Mouse (Mus musculus): ENCODE data around the gene Dock3. TPM values are rescaled to one million over a fixed set of nuclear protein-coding genes. Genes with fewer than 3 reads are reported as not detected.

Dock3 gene
- polyA plus RNA-seq, 1 experiment = 78.6 TPM

- DNase-seq (ENCODE audit: low read depth) = no peak
- TF ChIP-seq CTCF (IDR thresholded peaks at IDR 0.05; ENCODE audit: borderline replicate concordance, extremely low read depth, insufficient read depth, insufficient read length) = no peak
- TF ChIP-seq POLR2A (IDR thresholded peaks at IDR 0.05; ENCODE audit: borderline replicate concordance, extremely low read depth, insufficient read depth, insufficient read length, poor library complexity, severe bottlenecking) = no peak
Observed at GRCm38 (mm10) chr9:107271177-107271938, 39.6 kb upstream of the Dock3 start.

GRCm38 (mm10) chr9:107269772-107270171 lies 38.1 kb upstream of the Dock3 start:
- no peak for TF ChIP-seq POLR2A (IDR thresholded peaks at IDR 0.05; ENCODE audit: borderline replicate concordance, extremely low read depth, insufficient read depth, insufficient read length, poor library complexity, severe bottlenecking)
- TF ChIP-seq CTCF (IDR thresholded peaks at IDR 0.05; ENCODE audit: borderline replicate concordance, extremely low read depth, insufficient read depth, insufficient read length) = no peak
- no peak for DNase-seq (ENCODE audit: low read depth)

GRCm38 (mm10) chr9:107267721-107268402 lies 36.2 kb upstream of the Dock3 start:
- DNase-seq (ENCODE audit: low read depth) = no peak
- no peak for TF ChIP-seq POLR2A (IDR thresholded peaks at IDR 0.05; ENCODE audit: borderline replicate concordance, extremely low read depth, insufficient read depth, insufficient read length, poor library complexity, severe bottlenecking)
- no peak for TF ChIP-seq CTCF (IDR thresholded peaks at IDR 0.05; ENCODE audit: borderline replicate concordance, extremely low read depth, insufficient read depth, insufficient read length)

DNA sequence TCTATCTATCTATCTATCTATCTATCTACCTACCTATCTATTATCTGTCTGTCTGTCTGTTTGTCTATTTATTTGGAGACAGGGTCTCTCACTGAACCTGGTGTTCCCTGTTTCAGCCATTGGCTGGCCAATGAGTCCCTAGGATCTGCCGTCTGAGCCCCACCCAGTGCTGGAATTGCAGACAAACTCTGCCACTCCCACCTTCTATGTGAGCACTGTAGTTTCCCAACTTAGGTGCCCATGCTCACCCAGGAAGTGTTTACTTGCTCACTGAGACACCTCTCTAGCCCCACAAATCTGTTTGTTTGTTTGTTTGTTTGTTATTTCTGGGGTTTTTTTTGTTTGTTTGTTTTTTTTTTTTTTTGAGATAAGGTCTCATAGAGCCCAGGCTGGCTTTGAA lies 35.3 kb upstream of the Dock3 start:
- no peak for TF ChIP-seq POLR2A (IDR thresholded peaks at IDR 0.05; ENCODE audit: borderline replicate concordance, extremely low read depth, insufficient read depth, insufficient read length, poor library complexity, severe bottlenecking)
- no peak for TF ChIP-seq CTCF (IDR thresholded peaks at IDR 0.05; ENCODE audit: borderline replicate concordance, extremely low read depth, insufficient read depth, insufficient read length)
- DNase-seq (ENCODE audit: low read depth) = no peak

DNA sequence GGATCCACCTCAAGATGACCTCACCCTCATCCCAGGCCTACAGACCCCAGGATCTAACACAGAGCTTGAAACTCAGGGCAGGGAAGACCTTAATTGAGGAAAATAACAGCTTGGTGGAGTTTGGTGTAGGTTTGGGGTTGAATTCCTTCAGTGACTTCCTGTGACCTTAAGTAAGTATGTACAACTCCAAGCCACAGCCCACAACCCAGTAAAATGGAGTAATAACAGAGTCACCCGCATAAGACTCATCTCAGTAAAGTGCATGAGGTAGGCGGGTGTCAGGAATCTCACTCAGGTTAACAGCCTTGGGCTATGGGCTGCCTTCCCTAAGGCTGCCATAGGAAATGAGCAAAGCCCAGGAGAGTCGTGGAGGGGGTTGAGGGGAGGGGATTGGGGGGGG lies 33.0 kb upstream of the Dock3 start:
- TF ChIP-seq CTCF (IDR thresholded peaks at IDR 0.05; ENCODE audit: borderline replicate concordance, extremely low read depth, insufficient read depth, insufficient read length) = no peak
- TF ChIP-seq POLR2A (IDR thresholded peaks at IDR 0.05; ENCODE audit: borderline replicate concordance, extremely low read depth, insufficient read depth, insufficient read length, poor library complexity, severe bottlenecking) = no peak

DNA sequence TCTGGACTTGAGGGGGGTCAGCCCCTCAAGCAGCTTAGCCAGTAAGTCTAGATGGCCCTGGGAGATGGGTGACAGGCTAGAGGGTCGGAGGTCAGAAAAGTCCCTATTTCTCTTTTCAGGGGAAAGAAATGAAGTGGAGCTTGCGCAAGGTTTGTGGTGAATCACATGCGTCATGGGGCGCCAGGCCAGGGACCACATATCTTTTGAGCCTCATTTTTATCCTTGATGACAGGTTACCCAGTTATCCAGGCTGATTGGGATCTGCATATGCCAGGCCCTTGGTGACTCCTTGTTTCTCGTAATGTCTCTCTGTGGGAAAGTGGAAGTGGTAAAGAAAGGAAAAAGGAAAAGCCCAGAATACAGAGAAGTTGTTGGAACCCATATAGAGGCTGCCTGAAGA lies 32.2 kb upstream of the Dock3 start:
- TF ChIP-seq POLR2A (IDR thresholded peaks at IDR 0.05; ENCODE audit: borderline replicate concordance, extremely low read depth, insufficient read depth, insufficient read length, poor library complexity, severe bottlenecking) (no peak), CTCF (IDR thresholded peaks at IDR 0.05; ENCODE audit: borderline replicate concordance, extremely low read depth, insufficient read depth, insufficient read length) (no peak)
- DNase-seq (ENCODE audit: low read depth) = no peak

More for the DNA sequence above, 33.0 kb upstream of the Dock3 start:
- DNase-seq (ENCODE audit: low read depth) = no peak

DNA sequence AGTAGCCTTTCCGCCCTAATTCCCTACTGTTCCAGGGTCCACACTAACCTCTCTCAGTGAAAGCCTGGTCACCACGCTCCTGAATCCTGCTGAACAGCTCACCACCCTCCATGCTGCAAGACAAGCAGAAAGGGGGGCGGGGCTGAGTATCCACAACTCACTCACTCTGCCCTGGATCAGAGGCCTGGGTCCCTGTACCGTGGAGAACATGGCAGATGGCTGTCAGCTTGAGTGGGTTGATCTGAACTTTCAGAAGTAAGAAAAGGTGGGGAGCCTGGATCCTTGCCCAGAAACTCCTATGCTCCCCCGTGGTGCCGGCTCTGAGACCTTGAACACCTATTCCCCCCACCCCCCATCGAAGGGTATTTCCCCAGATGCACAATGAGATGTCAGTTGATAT lies 30.7 kb upstream of the Dock3 start:
- DNase-seq (ENCODE audit: low read depth) = no peak
- TF ChIP-seq CTCF (IDR thresholded peaks at IDR 0.05; ENCODE audit: borderline replicate concordance, extremely low read depth, insufficient read depth, insufficient read length) (no peak), POLR2A (IDR thresholded peaks at IDR 0.05; ENCODE audit: borderline replicate concordance, extremely low read depth, insufficient read depth, insufficient read length, poor library complexity, severe bottlenecking) (no peak)

DNA sequence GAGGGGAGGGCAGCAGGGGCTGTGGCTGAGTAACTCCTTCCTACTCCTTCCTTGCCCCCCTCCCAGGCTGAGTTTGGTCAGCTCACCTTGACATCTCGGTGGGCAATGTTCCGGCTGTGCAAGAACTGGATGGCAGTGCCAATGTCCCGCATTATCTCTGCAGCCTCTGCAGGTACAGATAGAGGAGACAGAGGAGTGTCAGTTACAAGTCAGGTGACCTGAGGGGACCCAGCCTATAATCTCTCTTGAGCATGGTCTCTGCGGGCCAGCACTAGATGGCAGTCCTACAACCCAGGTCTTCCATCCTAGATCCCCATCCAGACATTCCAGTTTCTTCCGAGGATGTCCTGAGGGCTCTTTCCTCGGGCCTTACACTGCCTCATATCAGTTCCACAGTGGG lies 30.1 kb upstream of the Dock3 start:
- TF ChIP-seq POLR2A (IDR thresholded peaks at IDR 0.05; ENCODE audit: borderline replicate concordance, extremely low read depth, insufficient read depth, insufficient read length, poor library complexity, severe bottlenecking) (no peak), CTCF (IDR thresholded peaks at IDR 0.05; ENCODE audit: borderline replicate concordance, extremely low read depth, insufficient read depth, insufficient read length) (no peak)
- DNase-seq (ENCODE audit: low read depth) = no peak

- DNase-seq (ENCODE audit: low read depth) = peak; percentile 43
- no peak for TF ChIP-seq CTCF (IDR thresholded peaks at IDR 0.05; ENCODE audit: borderline replicate concordance, extremely low read depth, insufficient read depth, insufficient read length)
- TF ChIP-seq POLR2A (IDR thresholded peaks at IDR 0.05; ENCODE audit: borderline replicate concordance, extremely low read depth, insufficient read depth, insufficient read length, poor library complexity, severe bottlenecking) = no peak
Observed at GRCm38 (mm10) chr9:107260836-107261235, 29.1 kb upstream of the Dock3 start.

DNA sequence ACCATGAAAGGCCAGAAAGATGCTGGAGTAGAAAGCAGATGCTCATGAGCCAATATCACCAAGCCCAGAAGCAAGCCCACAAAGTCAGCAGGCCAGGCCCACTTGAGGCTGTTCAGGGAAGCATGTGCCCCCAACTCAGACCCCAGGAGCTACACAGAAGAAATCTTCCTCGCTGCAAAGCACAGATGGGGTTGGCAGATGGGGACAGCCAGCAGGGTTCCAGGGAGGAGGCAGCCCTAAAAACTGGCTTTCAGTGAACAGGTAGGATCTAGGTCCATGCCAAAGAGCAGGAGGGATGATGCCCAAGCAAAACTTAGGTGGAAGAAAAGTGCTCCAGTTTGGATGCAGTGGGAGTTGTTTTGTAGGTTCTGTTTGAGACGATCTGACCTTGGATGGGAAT lies 28.7 kb upstream of the Dock3 start:
- TF ChIP-seq CTCF (IDR thresholded peaks at IDR 0.05; ENCODE audit: borderline replicate concordance, extremely low read depth, insufficient read depth, insufficient read length) = no peak
- no peak for TF ChIP-seq POLR2A (IDR thresholded peaks at IDR 0.05; ENCODE audit: borderline replicate concordance, extremely low read depth, insufficient read depth, insufficient read length, poor library complexity, severe bottlenecking)

GRCm38 (mm10) chr9:107259571-107259970 lies 27.9 kb upstream of the Dock3 start:
- peak; percentile 70 for DNase-seq (ENCODE audit: low read depth)
- TF ChIP-seq POLR2A (IDR thresholded peaks at IDR 0.05; ENCODE audit: borderline replicate concordance, extremely low read depth, insufficient read depth, insufficient read length, poor library complexity, severe bottlenecking) = no peak
- TF ChIP-seq CTCF (IDR thresholded peaks at IDR 0.05; ENCODE audit: borderline replicate concordance, extremely low read depth, insufficient read depth, insufficient read length) = no peak

More for the DNA sequence above, 28.7 kb upstream of the Dock3 start:
- DNase-seq (ENCODE audit: low read depth) = no peak

DNA sequence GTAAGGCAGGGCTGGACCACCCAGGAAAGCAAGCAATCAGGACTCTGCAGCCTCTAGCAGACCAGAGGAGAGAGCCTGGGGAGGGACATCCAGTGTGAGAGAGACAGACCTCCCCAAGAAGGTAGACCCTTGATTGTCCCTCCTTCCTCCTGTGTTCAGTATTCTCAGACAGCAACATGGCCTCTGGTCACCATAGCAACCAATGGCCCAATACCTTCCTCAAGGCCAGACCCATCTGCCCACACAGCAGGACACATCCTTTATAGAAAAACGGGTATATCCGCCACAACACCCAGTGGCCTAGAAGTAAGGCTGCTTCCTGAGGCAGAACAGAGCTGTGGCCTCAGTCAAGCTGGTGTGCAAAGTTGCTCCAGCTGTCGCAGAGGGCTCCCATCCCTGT lies 23.9 kb upstream of the Dock3 start:
- TF ChIP-seq POLR2A (IDR thresholded peaks at IDR 0.05; ENCODE audit: borderline replicate concordance, extremely low read depth, insufficient read depth, insufficient read length, poor library complexity, severe bottlenecking) = no peak
- TF ChIP-seq CTCF (IDR thresholded peaks at IDR 0.05; ENCODE audit: borderline replicate concordance, extremely low read depth, insufficient read depth, insufficient read length) = no peak
- DNase-seq (ENCODE audit: low read depth) = peak; percentile 75

Measured in brain, embryonic 14.5 days (tissue).